Mouse (Mus musculus) hindbrain, embryonic 12.5 days (tissue): Measurements from ENCODE around the gene Ssr3. TPM values are rescaled to one million over a fixed set of nuclear protein-coding genes. Genes with fewer than 3 reads are reported as not detected.

Source experiments
- ATAC-seq: fragments of 200-750 bp; cut with Nextera tagmentation; 2 replicates; pipeline ENCODE4 v1.8.0; 2017; ENCODE audit warnings: moderate TSS enrichment; ENCODE audit not compliant: low FRiP score
- H3K27ac ChIP-seq: fragments of 300-500 bp; sonication (generic); 2 replicates; pipeline ENCODE4 v1.5.1; 2016; ENCODE audit warnings: mild to moderate bottlenecking
- H3K27me3 ChIP-seq: fragments of 300-500 bp; sonication (generic); 2 replicates; pipeline ENCODE4 v1.6.1; 2016; ENCODE audit warnings: mild to moderate bottlenecking
- H3K36me3 ChIP-seq: fragments of 300-500 bp; sonication (generic); 2 replicates; pipeline ENCODE4 v1.6.1; 2016; ENCODE audit warnings: mild to moderate bottlenecking
- H3K4me1 ChIP-seq: fragments of 300-500 bp; sonication (generic); 2 replicates; pipeline ENCODE4 v1.6.1; 2016
- H3K4me2 ChIP-seq: fragments of 300-500 bp; sonication (generic); replicated peaks from 2 replicates; pipeline ENCODE4 v1.6.1; 2016; ENCODE audit warnings: mild to moderate bottlenecking
- H3K4me3 ChIP-seq: fragments of 300-500 bp; sonication (generic); 2 replicates; pipeline ENCODE4 v1.5.1; 2016; ENCODE audit warnings: mild to moderate bottlenecking
- H3K9ac ChIP-seq: fragments of 300-500 bp; sonication (generic); 2 replicates; pipeline ENCODE4 v1.6.1; 2016; ENCODE audit warnings: mild to moderate bottlenecking, moderate library complexity
- H3K9me3 ChIP-seq: fragments of 300-500 bp; sonication (generic); replicated peaks from 2 replicates; pipeline ENCODE4 v1.6.1; 2016; ENCODE audit warnings: mild to moderate bottlenecking
- WGBS: fragments of 180-500 bp; shearing (Covaris S2); methylation state at CpG from one replicate; pipeline ENCODE4 v1.1.7; 2016; 5-methylcytosine and 5-hydroxymethylcytosine counted together
- polyA plus RNA-seq: library from polyadenylated mRNA; unstranded; fragments of >200 nt; fragmentation: Nextera tagmentation; extraction: Ambion mirVana; gene quantifications from 2 replicates; pipeline ENCODE4 v1.2.1, GENCODE M21; 2016

Gene Ssr3
- polyA plus RNA-seq: 211 and 222 TPM in 2 replicates

- peaks cover 19% of the 10 kb centered on the region for H3K36me3 ChIP-seq
- peak within 1 kb of the TSS; percentile 66 for H3K4me2 ChIP-seq
- no peaks in the 10 kb centered on the region for H3K9me3 ChIP-seq
- peak within 1 kb of the TSS; percentile 77 for H3K4me3 ChIP-seq
- H3K27me3 ChIP-seq: no peaks in the 10 kb centered on the region
- peak within 1 kb of the TSS; percentile 74 for H3K9ac ChIP-seq
- peak within 1 kb of the TSS; percentile 88 for H3K27ac ChIP-seq
- ATAC-seq: peak; percentile 100
- H3K4me1 ChIP-seq: peaks cover 5% of the 10 kb centered on the region; the same call in 1 of the 2 replicates
- WGBS: under 1% methylated on average over 36 of the region's 36 CpGs
Observed at GRCm38 (mm10) chr3:65392421-65392817, at the start of gene Ssr3. Ssr3 (minus strand) TSS chr3:65392623.

- Histone ChIP-seq H3K4me1 (peaks cover 12% of the 10 kb centered on the region), H3K27ac (peak overlapping the region; percentile 52; the same call in 1 of the 2 replicates), H3K9me3 (no peaks in the 10 kb centered on the region), H3K36me3 (no peaks in the 10 kb centered on the region), H3K27me3 (no peaks in the 10 kb centered on the region), H3K9ac (no peak overlapping the region), H3K4me2 (no peak overlapping the region), H3K4me3 (no peak overlapping the region)
- 43% methylated on average over 8 of the region's 8 CpGs for WGBS
- ATAC-seq: peak; percentile 65
Observed at GRCm38 (mm10) chr3:65441586-65442111, 49.2 kb upstream of the Ssr3 start.

GRCm38 (mm10) chr3:65438511-65439228, 46.2 kb upstream of the Ssr3 start:
- Histone ChIP-seq H3K4me2 (no peak overlapping the region), H3K9me3 (no peaks in the 10 kb centered on the region), H3K4me3 (no peak overlapping the region), H3K27ac (no peak overlapping the region), H3K36me3 (no peaks in the 10 kb centered on the region), H3K9ac (no peak overlapping the region), H3K4me1 (peaks cover 12% of the 10 kb centered on the region), H3K27me3 (no peaks in the 10 kb centered on the region)
- WGBS: 82% methylated on average over 7 of the region's 7 CpGs
- no peak for ATAC-seq

GRCm38 (mm10) chr3:65435812-65436211, 43.4 kb upstream of the Ssr3 start:
- Histone ChIP-seq H3K9me3 (no peaks in the 10 kb centered on the region), H3K4me2 (no peak overlapping the region), H3K36me3 (no peaks in the 10 kb centered on the region), H3K9ac (no peak overlapping the region), H3K27ac (no peak overlapping the region), H3K4me1 (0 out of 2 replicates have a peak, but pooled peaks cover 3% of the 10 kb centered on the region), H3K27me3 (no peaks in the 10 kb centered on the region), H3K4me3 (no peak overlapping the region)
- no peak for ATAC-seq
- 79% methylated on average over 2 of the region's 2 CpGs for WGBS

GRCm38 (mm10) chr3:65435101-65435571, 42.7 kb upstream of the Ssr3 start:
- H3K4me1 ChIP-seq: 0 out of 2 replicates have a peak, but pooled peaks cover 3% of the 10 kb centered on the region
- no peak for ATAC-seq
- H3K9ac ChIP-seq: no peak overlapping the region
- no peaks in the 10 kb centered on the region for H3K36me3 ChIP-seq
- 91% methylated on average over 11 of the region's 11 CpGs for WGBS
- H3K27me3 ChIP-seq: no peaks in the 10 kb centered on the region
- no peak overlapping the region for H3K4me3 ChIP-seq
- no peak overlapping the region for H3K27ac ChIP-seq
- H3K9me3 ChIP-seq: no peaks in the 10 kb centered on the region
- no peak overlapping the region for H3K4me2 ChIP-seq

- WGBS: 96% methylated on average over 5 of the region's 5 CpGs
- H3K4me1 ChIP-seq: no peaks in the 10 kb centered on the region
- no peaks in the 10 kb centered on the region for H3K36me3 ChIP-seq
- no peaks in the 10 kb centered on the region for H3K9me3 ChIP-seq
- no peak overlapping the region for H3K4me2 ChIP-seq
- H3K9ac ChIP-seq: no peak overlapping the region
- no peaks in the 10 kb centered on the region for H3K27me3 ChIP-seq
- no peak for ATAC-seq
- H3K27ac ChIP-seq: no peak overlapping the region
- no peak overlapping the region for H3K4me3 ChIP-seq
Observed at GRCm38 (mm10) chr3:65432236-65432635, 39.8 kb upstream of the Ssr3 start.

GRCm38 (mm10) chr3:65419706-65420105, 27.3 kb upstream of the Ssr3 start:
- Histone ChIP-seq H3K9me3 (no peaks in the 10 kb centered on the region), H3K27me3 (no peaks in the 10 kb centered on the region), H3K4me2 (no peak overlapping the region), H3K9ac (no peak overlapping the region), H3K36me3 (no peaks in the 10 kb centered on the region), H3K27ac (no peak overlapping the region), H3K4me1 (no peaks in the 10 kb centered on the region), H3K4me3 (no peak overlapping the region)
- 88% methylated on average over 3 of the region's 3 CpGs for WGBS
- ATAC-seq: no peak

GRCm38 (mm10) chr3:65417913-65418594, 25.6 kb upstream of the Ssr3 start:
- Histone ChIP-seq H3K4me3 (no peak overlapping the region), H3K4me1 (no peaks in the 10 kb centered on the region), H3K27ac (no peak overlapping the region), H3K27me3 (no peaks in the 10 kb centered on the region), H3K36me3 (no peaks in the 10 kb centered on the region), H3K9me3 (no peaks in the 10 kb centered on the region), H3K4me2 (no peak overlapping the region), H3K9ac (no peak overlapping the region)
- no peak for ATAC-seq
- WGBS: 63% methylated on average over 5 of the region's 5 CpGs

GRCm38 (mm10) chr3:65416571-65416970, 24.1 kb upstream of the Ssr3 start:
- Histone ChIP-seq H3K4me2 (no peak overlapping the region), H3K36me3 (no peaks in the 10 kb centered on the region), H3K27ac (no peak overlapping the region), H3K9me3 (no peaks in the 10 kb centered on the region), H3K4me1 (no peaks in the 10 kb centered on the region), H3K27me3 (no peaks in the 10 kb centered on the region), H3K9ac (no peak overlapping the region), H3K4me3 (no peak overlapping the region)
- no peak for ATAC-seq

- Histone ChIP-seq H3K27me3 (no peaks in the 10 kb centered on the region), H3K9ac (no peak overlapping the region), H3K4me2 (no peak overlapping the region), H3K4me3 (no peak overlapping the region), H3K27ac (no peak overlapping the region), H3K9me3 (no peaks in the 10 kb centered on the region), H3K36me3 (no peaks in the 10 kb centered on the region), H3K4me1 (no peaks in the 10 kb centered on the region)
- no peak for ATAC-seq
Observed at GRCm38 (mm10) chr3:65407891-65408290, 15.5 kb upstream of the Ssr3 start.

GRCm38 (mm10) chr3:65405781-65406180, 13.4 kb upstream of the Ssr3 start:
- Histone ChIP-seq H3K9me3 (no peaks in the 10 kb centered on the region), H3K36me3 (no peaks in the 10 kb centered on the region), H3K4me3 (no peak overlapping the region), H3K4me2 (no peak overlapping the region), H3K4me1 (no peaks in the 10 kb centered on the region), H3K27ac (no peak overlapping the region), H3K27me3 (no peaks in the 10 kb centered on the region), H3K9ac (no peak overlapping the region)
- 80% methylated on average over 4 of the region's 4 CpGs for WGBS
- no peak for ATAC-seq

- H3K4me3 ChIP-seq: no peak overlapping the region
- H3K9ac ChIP-seq: no peak overlapping the region
- no peaks in the 10 kb centered on the region for H3K36me3 ChIP-seq
- no peak overlapping the region for H3K27ac ChIP-seq
- 90% methylated on average over 3 of the region's 3 CpGs for WGBS
- H3K27me3 ChIP-seq: no peaks in the 10 kb centered on the region
- no peaks in the 10 kb centered on the region for H3K4me1 ChIP-seq
- no peak overlapping the region for H3K4me2 ChIP-seq
- no peak for ATAC-seq
- H3K9me3 ChIP-seq: no peaks in the 10 kb centered on the region
Observed at GRCm38 (mm10) chr3:65397566-65397965, 5.1 kb upstream of the Ssr3 start.
